Mouse (Mus musculus): ENCODE results near the gene Fnbp1. TPM values are rescaled to one million over a fixed set of nuclear protein-coding genes. Genes with fewer than 3 reads are reported as not detected.
A peak's percentile ranks its signal among the peaks of the same experiment; 100 is the strongest.
"Not testable (repeated sequence)": the region's sequence is repeated elsewhere in the genome, so short reads cannot be mapped to it uniquely, and the experiment has no call there.

The Fnbp1 gene
- polyA plus RNA-seq, 1 experiment from 2014 or later: 27.8 TPM

DNA sequence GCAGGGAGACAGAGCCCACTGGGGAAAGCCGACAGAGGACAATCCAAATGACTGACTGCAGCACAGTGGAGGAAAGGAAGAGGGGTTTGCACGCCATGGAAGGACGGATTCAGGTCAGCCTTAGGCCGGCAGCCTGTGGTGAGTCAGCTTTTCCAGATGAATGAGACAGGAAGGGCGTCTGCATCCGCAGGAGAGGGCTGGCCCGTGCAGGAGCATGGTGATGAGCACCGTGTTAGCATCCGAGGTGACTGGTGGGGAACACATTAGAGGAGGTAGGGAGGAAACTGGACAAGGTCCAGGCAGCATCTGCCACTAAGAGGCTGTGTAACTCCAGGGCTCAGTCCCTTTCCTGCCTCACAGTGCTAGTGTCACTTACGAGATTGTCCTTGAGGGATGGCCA is 27.2 kb upstream of the Fnbp1 start:
- Histone ChIP-seq H3K27me3 (replicated peaks) (no peaks in the 10 kb centered on the region), H3K4me2 (no peak overlapping the region), H3K36me3 (peaks cover 49% of the 10 kb centered on the region), H3K27ac (no peak overlapping the region), H3K9me3 (no peaks in the 10 kb centered on the region), H3K4me3 (replicated peaks) (no peak overlapping the region), H3K9ac (no peak overlapping the region), H3K4me1 (peaks cover 22% of the 10 kb centered on the region)
- ATAC-seq (ENCODE audit: insufficient read depth, low FRiP score, low read depth): no peak
- 82% methylated on average over 10 of the region's 10 CpGs for WGBS

- 62% methylated on average over 2 of the region's 2 CpGs for WGBS
- not testable (repeated sequence) for H3K9ac ChIP-seq; H3K9me3 ChIP-seq; H3K27ac ChIP-seq; H3K27me3 ChIP-seq (replicated peaks); ATAC-seq (ENCODE audit: insufficient read depth, low FRiP score, low read depth); H3K4me3 ChIP-seq (replicated peaks); H3K4me2 ChIP-seq
- Histone ChIP-seq H3K4me1 (peaks cover 29% of the 10 kb centered on the region), H3K36me3 (peaks cover 38% of the 10 kb centered on the region)
Observed at GRCm38 (mm10) chr2:31167571-31167970, 25.8 kb upstream of the Fnbp1 start.

GRCm38 (mm10) chr2:31165529-31165928 is 23.7 kb upstream of the Fnbp1 start:
- Histone ChIP-seq H3K4me2 (no peak overlapping the region), H3K9me3 (no peaks in the 10 kb centered on the region), H3K9ac (no peak overlapping the region), H3K4me1 (peaks cover 29% of the 10 kb centered on the region), H3K4me3 (replicated peaks) (no peak overlapping the region), H3K36me3 (peaks cover 24% of the 10 kb centered on the region), H3K27ac (peak overlapping the region; percentile 93), H3K27me3 (replicated peaks) (no peaks in the 10 kb centered on the region)
- no peak for ATAC-seq (ENCODE audit: insufficient read depth, low FRiP score, low read depth)
- 49% methylated on average over 4 of the region's 4 CpGs for WGBS

GRCm38 (mm10) chr2:31164841-31165455 is 23.1 kb upstream of the Fnbp1 start:
- WGBS: 23% methylated on average over 5 of the region's 5 CpGs
- no peak overlapping the region for H3K4me3 ChIP-seq (replicated peaks)
- H3K9me3 ChIP-seq: no peaks in the 10 kb centered on the region
- no peak overlapping the region for H3K9ac ChIP-seq
- H3K36me3 ChIP-seq: peaks cover 20% of the 10 kb centered on the region
- peak; percentile 73 for ATAC-seq (ENCODE audit: insufficient read depth, low FRiP score, low read depth)
- peak overlapping the region; percentile 93 for H3K27ac ChIP-seq
- H3K27me3 ChIP-seq (replicated peaks): no peaks in the 10 kb centered on the region
- peaks cover 29% of the 10 kb centered on the region for H3K4me1 ChIP-seq
- H3K4me2 ChIP-seq: no peak overlapping the region

- H3K9ac ChIP-seq: no peak overlapping the region
Observed at GRCm38 (mm10) chr2:31163361-31164118, 21.7 kb upstream of the Fnbp1 start.

DNA sequence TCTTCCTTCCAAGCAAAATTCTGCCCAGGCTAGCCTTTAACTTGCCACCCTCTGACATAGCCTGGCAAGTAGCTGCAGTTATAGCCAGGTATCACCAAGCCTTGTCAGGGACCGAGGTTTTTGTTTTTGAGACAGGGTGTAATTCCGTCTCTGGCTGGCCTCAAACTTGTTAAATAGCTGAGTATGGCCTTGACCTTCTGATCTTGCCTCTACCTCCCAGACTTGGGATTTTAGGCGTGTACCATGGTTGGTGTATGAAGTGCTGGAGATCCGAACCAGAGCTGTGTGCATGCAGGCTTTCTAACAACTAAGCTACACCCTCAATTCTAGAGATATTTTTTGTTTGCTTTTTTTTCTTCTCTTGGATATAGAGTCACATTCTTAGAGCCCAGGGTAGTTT is 19.8 kb upstream of the Fnbp1 start:
- no peak for ATAC-seq (ENCODE audit: insufficient read depth, low FRiP score, low read depth)

More at GRCm38 (mm10) chr2:31163361-31164118, 21.7 kb upstream of the Fnbp1 start:
- peaks cover 29% of the 10 kb centered on the region for H3K4me1 ChIP-seq
- peaks cover 6% of the 10 kb centered on the region for H3K36me3 ChIP-seq
- H3K27ac ChIP-seq: peak overlapping the region; percentile 93
- 65% methylated on average over 11 of the region's 11 CpGs for WGBS
- H3K27me3 ChIP-seq (replicated peaks): no peaks in the 10 kb centered on the region
- H3K4me3 ChIP-seq (replicated peaks): no peak overlapping the region
- H3K4me2 ChIP-seq: no peak overlapping the region
- no peaks in the 10 kb centered on the region for H3K9me3 ChIP-seq
- ATAC-seq (ENCODE audit: insufficient read depth, low FRiP score, low read depth): no peak

GRCm38 (mm10) chr2:31160147-31160920 is 18.5 kb upstream of the Fnbp1 start:
- WGBS: 84% methylated on average over 10 of the region's 10 CpGs
- ATAC-seq (ENCODE audit: insufficient read depth, low FRiP score, low read depth): no peak
- Histone ChIP-seq H3K27me3 (replicated peaks) (no peaks in the 10 kb centered on the region), H3K4me1 (peaks cover 18% of the 10 kb centered on the region), H3K27ac (no peak overlapping the region), H3K9me3 (no peaks in the 10 kb centered on the region), H3K9ac (no peak overlapping the region), H3K4me2 (no peak overlapping the region), H3K4me3 (replicated peaks) (no peak overlapping the region), H3K36me3 (no peaks in the 10 kb centered on the region)

More for the DNA sequence above, 19.8 kb upstream of the Fnbp1 start:
- H3K4me3 ChIP-seq (replicated peaks): no peak overlapping the region
- no peak overlapping the region for H3K4me2 ChIP-seq
- no peaks in the 10 kb centered on the region for H3K9me3 ChIP-seq
- WGBS: 82% methylated on average over 4 of the region's 4 CpGs
- H3K36me3 ChIP-seq: no peaks in the 10 kb centered on the region
- H3K9ac ChIP-seq: no peak overlapping the region
- peaks cover 22% of the 10 kb centered on the region for H3K4me1 ChIP-seq
- no peaks in the 10 kb centered on the region for H3K27me3 ChIP-seq (replicated peaks)
- H3K27ac ChIP-seq: no peak overlapping the region

GRCm38 (mm10) chr2:31156846-31157245 is 15.0 kb upstream of the Fnbp1 start:
- 79% methylated on average over 3 of the region's 3 CpGs for WGBS
- ATAC-seq (ENCODE audit: insufficient read depth, low FRiP score, low read depth): no peak

DNA sequence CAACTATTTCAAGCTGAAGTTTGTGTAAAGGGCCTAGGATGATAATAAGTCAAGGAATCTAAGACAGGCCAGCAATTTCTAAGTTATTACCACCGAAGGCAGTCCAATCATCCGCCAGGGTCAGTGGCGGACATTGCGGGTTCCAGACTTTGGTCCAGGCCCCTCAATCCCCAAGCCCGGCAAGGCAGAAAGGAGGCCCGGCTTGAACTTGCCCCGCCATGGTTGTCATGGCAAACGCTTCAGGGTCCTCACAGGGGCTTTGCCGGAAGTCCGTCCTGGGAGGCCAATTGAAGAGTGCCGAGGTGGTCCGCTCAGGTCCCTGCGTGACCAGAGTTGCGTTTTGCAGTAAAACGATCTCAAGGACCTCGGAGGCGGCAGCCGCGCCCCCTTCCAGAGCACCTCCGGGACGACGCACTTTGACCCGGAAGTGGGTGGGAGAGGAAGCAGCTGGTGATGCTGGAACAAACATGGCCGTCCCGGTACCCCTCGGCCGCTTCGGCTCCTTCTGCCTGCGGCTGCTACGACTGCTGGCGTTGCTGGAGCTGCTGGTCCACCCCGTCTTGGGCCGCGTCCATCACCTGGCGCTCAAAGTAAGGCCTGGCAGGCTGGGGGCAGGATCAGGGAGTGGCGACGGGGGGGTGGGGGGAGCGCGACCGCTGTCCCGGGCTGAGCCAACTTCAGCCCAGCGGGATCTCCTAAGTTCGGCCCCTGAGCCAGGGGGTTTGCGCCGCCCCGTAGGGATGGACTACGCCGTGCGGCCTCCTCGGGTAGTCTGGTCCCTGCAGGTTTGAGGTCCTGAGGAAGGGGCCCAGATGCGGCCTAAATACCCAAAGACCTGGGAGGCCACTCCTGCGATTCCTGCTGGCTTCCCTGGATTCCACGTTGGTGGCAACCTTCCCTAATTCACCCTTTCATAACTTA is 10.3 kb upstream of the Fnbp1 start, which contains the start of gene Gpr107:
TSS of gene Gpr107 (plus strand) at position 425 of the 921 bp plus-strand sequence.
- no peaks in the 10 kb centered on the region for H3K27me3 ChIP-seq (replicated peaks)
- no peaks in the 10 kb centered on the region for H3K9me3 ChIP-seq
- peak within 1 kb of the TSS; percentile 73 for H3K27ac ChIP-seq
- H3K36me3 ChIP-seq: 0 out of 2 replicates have a peak, but pooled peaks cover 3% of the 10 kb centered on the region
- peak within 1 kb of the TSS; percentile 66 for H3K9ac ChIP-seq
- WGBS: under 1% methylated on average over 52 of the region's 53 CpGs
- peak; percentile 92 for ATAC-seq (ENCODE audit: insufficient read depth, low FRiP score, low read depth)
- H3K4me2 ChIP-seq: peak within 1 kb of the TSS; percentile 63
- peaks cover 5% of the 10 kb centered on the region; the same call in 1 of the 2 replicates for H3K4me1 ChIP-seq
- H3K4me3 ChIP-seq (replicated peaks): peak within 1 kb of the TSS; percentile 84

More at GRCm38 (mm10) chr2:31156846-31157245, 15.0 kb upstream of the Fnbp1 start:
- H3K4me2 ChIP-seq: no peak overlapping the region
- H3K9ac ChIP-seq: no peak overlapping the region
- H3K36me3 ChIP-seq: no peaks in the 10 kb centered on the region
- H3K9me3 ChIP-seq: no peaks in the 10 kb centered on the region
- H3K4me3 ChIP-seq (replicated peaks): no peak overlapping the region
- H3K4me1 ChIP-seq: peaks cover 5% of the 10 kb centered on the region; the same call in 1 of the 2 replicates
- H3K27ac ChIP-seq: no peak overlapping the region
- no peaks in the 10 kb centered on the region for H3K27me3 ChIP-seq (replicated peaks)

DNA sequence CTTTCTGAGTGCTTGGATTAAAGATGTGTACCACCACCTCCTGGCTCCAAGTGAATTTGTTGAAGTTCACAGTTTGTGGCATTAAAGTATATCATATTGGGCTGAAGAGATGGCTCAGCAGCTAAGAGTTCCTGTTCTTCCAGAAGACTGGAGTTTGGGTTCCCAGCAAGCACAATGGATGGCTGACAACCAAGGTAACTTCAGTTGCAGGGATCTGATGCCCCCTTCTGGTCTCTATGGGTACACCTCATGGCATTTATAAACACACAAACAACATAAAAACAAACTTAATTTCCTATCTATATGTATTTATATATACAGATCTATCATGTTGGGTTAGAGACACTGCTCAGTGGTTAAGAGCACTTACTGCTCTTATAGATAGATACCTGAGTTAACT is 9.0 kb upstream of the Fnbp1 start:
- no peak overlapping the region for H3K4me3 ChIP-seq (replicated peaks)
- peaks cover 5% of the 10 kb centered on the region; the same call in 1 of the 2 replicates for H3K4me1 ChIP-seq
- H3K27ac ChIP-seq: no peak overlapping the region
- no peak overlapping the region for H3K4me2 ChIP-seq
- no peaks in the 10 kb centered on the region for H3K9me3 ChIP-seq
- peaks cover 9% of the 10 kb centered on the region; the same call in 1 of the 2 replicates for H3K36me3 ChIP-seq
- H3K27me3 ChIP-seq (replicated peaks): no peaks in the 10 kb centered on the region
- H3K9ac ChIP-seq: no peak overlapping the region
- ATAC-seq (ENCODE audit: insufficient read depth, low FRiP score, low read depth): no peak

DNA sequence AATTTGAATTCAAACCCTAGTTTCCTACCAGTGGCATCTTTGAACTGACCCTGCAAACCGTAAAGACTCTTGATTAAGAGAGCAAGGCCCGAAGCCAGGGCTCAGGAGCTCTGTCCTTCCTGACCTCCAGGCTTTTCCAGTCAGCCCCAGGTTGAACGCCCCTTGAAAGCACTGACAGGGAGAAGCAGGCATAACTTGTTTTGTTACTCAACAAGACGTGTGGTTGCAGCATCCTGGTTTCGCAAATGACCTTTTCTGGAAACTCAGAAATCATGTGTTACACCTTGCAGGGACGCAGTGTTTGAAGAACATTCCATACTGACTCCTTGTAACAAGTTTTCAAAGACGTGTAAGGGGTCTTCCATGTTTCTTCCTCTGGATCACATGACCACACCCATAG is 5.2 kb upstream of the Fnbp1 start:
- Histone ChIP-seq H3K27me3 (replicated peaks) (no peaks in the 10 kb centered on the region), H3K4me3 (replicated peaks) (no peak overlapping the region), H3K4me2 (no peak overlapping the region), H3K9me3 (no peaks in the 10 kb centered on the region), H3K27ac (no peak overlapping the region), H3K9ac (no peak overlapping the region), H3K4me1 (no peaks in the 10 kb centered on the region), H3K36me3 (peaks cover 9% of the 10 kb centered on the region; the same call in 1 of the 2 replicates)
- ATAC-seq (ENCODE audit: insufficient read depth, low FRiP score, low read depth): no peak
- 82% methylated on average over 7 of the region's 7 CpGs for WGBS
